Mouse (Mus musculus): ENCODE measurements around the gene Gm11567.
"Not testable (repeated sequence)": the region's sequence is repeated elsewhere in the genome, so short reads cannot be mapped to it uniquely, and the experiment has no call there.

The Gm11567 gene

GRCm38 (mm10) chr11:99878887-99879286 lies at the start of gene Gm11567:
Gene Gm11567, plus strand, starts transcription at chr11:99879187.
- not testable (repeated sequence) for DNase-seq

- DNase-seq, result no peak
Measured at GRCm38 (mm10) chr11:99837966-99838365, 41.0 kb upstream of the Gm11567 start, which contains the start of gene 2300003K06Rik. Gene 2300003K06Rik, minus strand, starts transcription at chr11:99838066.

- DNase-seq, result no peak
Measured at GRCm38 (mm10) chr11:99842185-99842584, 36.8 kb upstream of the Gm11567 start.

GRCm38 (mm10) chr11:99846746-99847145 lies 32.2 kb upstream of the Gm11567 start:
- no peak for DNase-seq

GRCm38 (mm10) chr11:99851508-99851907 lies 27.5 kb upstream of the Gm11567 start, which contains the start of gene Krtap4-16:
Gene Krtap4-16, minus strand, starts transcription at chr11:99851608.
- no peak for DNase-seq

DNA sequence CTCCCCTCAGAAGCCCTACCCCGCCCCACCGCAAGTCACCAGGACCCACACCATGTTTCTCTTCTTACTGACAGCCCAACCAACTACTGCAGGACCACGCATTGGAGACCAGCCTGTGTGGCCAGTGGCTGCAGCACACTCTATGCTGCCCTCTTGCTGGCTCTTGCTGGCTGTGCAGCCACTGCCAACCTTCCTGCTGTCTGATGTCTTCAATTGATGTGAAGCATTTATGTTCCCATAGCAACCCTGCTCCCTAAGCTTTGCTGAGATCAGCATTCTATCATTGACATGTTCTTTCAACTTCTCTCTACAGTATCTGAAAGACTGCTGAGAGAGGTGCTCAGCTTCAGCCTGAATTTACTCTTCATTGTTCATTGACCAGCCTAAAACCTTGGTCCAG lies 24.9 kb upstream of the Gm11567 start:
- no peak for DNase-seq

GRCm38 (mm10) chr11:99857617-99858016 lies 21.4 kb upstream of the Gm11567 start, which contains the start of gene Gm11568:
Gene Gm11568, plus strand, starts transcription at chr11:99857917.
- DNase-seq, result no peak

DNA sequence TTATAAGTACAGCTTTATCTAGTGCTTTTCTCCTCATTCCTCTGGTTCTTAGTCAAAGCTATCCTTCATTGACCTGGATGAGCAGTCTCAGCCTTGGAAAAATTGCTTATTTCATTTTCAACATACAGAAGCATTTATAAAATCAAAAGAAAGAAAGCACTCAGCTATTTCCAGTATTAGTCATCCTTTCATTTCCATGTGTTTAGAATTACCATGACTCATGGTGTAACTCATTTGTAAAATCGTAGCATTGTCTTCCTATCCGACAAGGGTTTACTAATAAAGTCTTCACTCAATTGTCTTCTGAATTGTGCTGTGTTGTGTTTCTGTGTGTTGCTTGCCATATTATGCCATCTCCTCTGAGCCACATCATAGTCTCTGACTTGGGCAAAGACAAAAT lies 20.2 kb upstream of the Gm11567 start:
- no peak for DNase-seq

- DNase-seq, result not testable (repeated sequence)
Measured at GRCm38 (mm10) chr11:99864176-99864575, 14.8 kb upstream of the Gm11567 start, which contains the start of gene Gm11559. Gene Gm11559, plus strand, starts transcription at chr11:99864476.

DNA sequence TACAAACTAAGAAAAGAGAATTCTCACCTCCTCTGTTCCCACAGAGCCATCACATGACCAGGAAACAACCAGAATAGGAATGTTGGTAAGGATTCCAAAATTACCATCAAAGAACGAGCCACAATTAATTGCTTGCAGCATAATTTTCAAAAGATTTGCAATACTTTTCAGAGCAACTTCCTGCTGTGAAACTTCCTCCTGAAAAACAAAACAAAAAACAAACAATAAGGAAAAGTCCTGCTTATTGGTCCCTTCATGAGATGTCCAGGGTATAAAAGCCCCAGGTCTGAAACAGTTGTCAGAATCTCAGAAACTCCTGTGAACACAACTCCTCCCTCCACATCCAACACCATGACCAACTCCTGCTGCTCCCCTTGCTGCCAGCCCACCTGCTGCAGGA lies 5.9 kb upstream of the Gm11567 start, which contains the start of gene Krtap9-1:
Gene Krtap9-1, plus strand, starts transcription at position 301 of the 400 bp plus-strand sequence.
- DNase-seq, result not testable (repeated sequence)

GRCm38 (mm10) chr11:99907620-99908019 lies 28.6 kb downstream of the Gm11567 start, which contains the start of gene Krtap31-1:
Gene Krtap31-1, plus strand, starts transcription at chr11:99907920.
- DNase-seq, result no peak

- DNase-seq, result no peak
Measured at GRCm38 (mm10) chr11:99914451-99914850, 35.5 kb downstream of the Gm11567 start, which contains the start of gene Gm11565. Gene Gm11565, plus strand, starts transcription at chr11:99914751.
